Mouse (Mus musculus) myocyte (in vitro differentiated cells): ENCODE results near the gene Kif3a. TPM values are rescaled to one million over a fixed set of nuclear protein-coding genes. Genes with fewer than 3 reads are reported as not detected.

Experiments
- H3K27me3 ChIP-seq: one replicate; pipeline ENCODE4 v1.6.1; 2011; ENCODE audit not compliant: control insufficient read depth, insufficient read depth, insufficient read length
- H3K36me3 ChIP-seq: one replicate; pipeline ENCODE4 v1.6.1; 2011; ENCODE audit not compliant: control insufficient read depth, insufficient read depth
- H3K4me2 ChIP-seq: one replicate; pipeline ENCODE4 v1.6.1; 2011; ENCODE audit warnings: low read depth, control low read depth
- H3K4me3 ChIP-seq: one replicate; pipeline ENCODE4 v1.5.1; 2011; ENCODE audit warnings: mild to moderate bottlenecking, control low read depth, moderate library complexity
- H3K79me2 ChIP-seq: one replicate; pipeline ENCODE4 v1.6.1; 2011; ENCODE audit not compliant: control insufficient read depth, insufficient read depth
- H3ac ChIP-seq: one replicate; pipeline ENCODE4 v1.6.1; 2011; ENCODE audit not compliant: control insufficient read depth, insufficient read length
- CEBPB ChIP-seq: IDR thresholded peaks from 2 replicates; pipeline ENCODE4 v1.6.1; 2011; ENCODE audit warnings: mild to moderate bottlenecking, moderate library complexity; ENCODE audit not compliant: poor library complexity, insufficient read depth, severe bottlenecking
- E2F4 ChIP-seq: IDR thresholded peaks from one replicate; pipeline ENCODE4 v1.6.1; 2011; ENCODE audit warnings: mild to moderate bottlenecking, control low read depth, moderate library complexity; ENCODE audit not compliant: insufficient read depth
- MAX ChIP-seq: IDR thresholded peaks from one replicate; pipeline ENCODE4 v1.6.1; 2011; ENCODE audit warnings: low read depth, mild to moderate bottlenecking, control low read depth
- MYOD1 ChIP-seq, 3 experiments: IDR thresholded peaks; one replicate each; pipeline ENCODE4 v1.6.1; 2011; ENCODE audit warnings: control low read depth in 2 of 3, low read depth in 2 of 3, mild to moderate bottlenecking in 2 of 3, moderate library complexity in 1 of 3; ENCODE audit not compliant: insufficient read length in 2 of 3, control insufficient read depth in 1 of 3
- MYOG ChIP-seq, 3 experiments: IDR thresholded peaks; one replicate each; pipeline ENCODE4 v1.6.1; 2011; ENCODE audit warnings: control low read depth in 2 of 3, low read depth in 2 of 3, mild to moderate bottlenecking in 2 of 3; ENCODE audit not compliant: insufficient read length in 2 of 3, control insufficient read depth in 1 of 3, insufficient read depth in 1 of 3
- POLR2A ChIP-seq: IDR thresholded peaks from one replicate; pipeline ENCODE4 v1.6.1; 2011; ENCODE audit warnings: low read depth, mild to moderate bottlenecking, control low read depth, moderate library complexity; ENCODE audit not compliant: insufficient read length
- POLR2AphosphoS2 ChIP-seq: IDR thresholded peaks from one replicate; pipeline ENCODE4 v1.6.1; 2011; ENCODE audit warnings: low read depth, control low read depth; ENCODE audit not compliant: insufficient read length
- REST ChIP-seq: IDR thresholded peaks from one replicate; pipeline ENCODE4 v1.6.1; 2011; ENCODE audit warnings: mild to moderate bottlenecking, control low read depth, moderate library complexity; ENCODE audit not compliant: insufficient read depth, insufficient read length
- SRF ChIP-seq: IDR thresholded peaks from one replicate; pipeline ENCODE4 v1.6.1; 2011; ENCODE audit warnings: low read depth; ENCODE audit not compliant: control insufficient read depth, insufficient read length
- TCF12 ChIP-seq: IDR thresholded peaks from one replicate; pipeline ENCODE4 v1.6.1; 2011; ENCODE audit warnings: mild to moderate bottlenecking, control low read depth; ENCODE audit not compliant: poor library complexity, insufficient read depth, severe bottlenecking
- TCF3 ChIP-seq: IDR thresholded peaks from one replicate; pipeline ENCODE4 v1.6.1; 2011; ENCODE audit warnings: low read depth, control low read depth; ENCODE audit not compliant: insufficient read length
- USF1 ChIP-seq: IDR thresholded peaks from one replicate; pipeline ENCODE4 v1.6.1; 2011; ENCODE audit warnings: low read depth, mild to moderate bottlenecking, control low read depth, moderate library complexity
- polyA plus RNA-seq: library from polyadenylated mRNA; unstranded; fragments of >200 nt; fragmentation: generic; extraction: Trizol; gene quantifications from one replicate; pipeline ENCODE4 v1.2.1, GENCODE M21; 2012; ENCODE audit warnings: missing spikeins

Gene Kif3a
- polyA plus RNA-seq, 1 experiment, result 13.6 TPM

DNA sequence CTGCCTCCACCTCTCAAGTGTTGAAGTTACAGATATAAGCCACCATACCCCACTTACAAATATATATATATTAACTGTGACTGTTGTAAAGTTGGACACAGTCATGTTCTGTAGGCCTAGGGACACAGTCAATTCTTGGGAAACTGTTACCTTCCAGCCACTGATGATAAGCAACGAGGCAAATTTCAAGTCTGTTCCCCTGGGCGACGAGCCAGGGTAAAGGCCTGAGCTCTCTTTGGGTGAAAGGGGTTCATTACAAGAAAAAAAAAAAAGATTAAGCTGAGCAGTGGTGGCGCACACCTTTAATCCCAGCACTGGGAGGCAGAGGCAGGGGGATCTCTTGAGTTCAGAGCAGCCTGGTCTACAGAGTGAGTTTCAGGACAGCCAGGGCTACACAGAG lies 52.9 kb downstream of the Kif3a start:
- Histone ChIP-seq H3ac (no peak overlapping the region), H3K4me3 (no peak overlapping the region), H3K36me3 (no peaks in the 10 kb centered on the region), H3K79me2 (no peaks in the 10 kb centered on the region), H3K4me2 (no peak overlapping the region), H3K27me3 (peaks cover 28% of the 10 kb centered on the region)
- no peak for TF ChIP-seq USF1
- TF ChIP-seq MYOG (IDR thresholded peaks at IDR 0.05; ENCODE audit: control insufficient read depth in 1 of 3, insufficient read depth in 1 of 3, insufficient read length in 2 of 3, low read depth in 2 of 3), result no peak
- TF ChIP-seq CEBPB, result no peak
- TF ChIP-seq SRF, result no peak
- TF ChIP-seq MYOD1 (IDR thresholded peaks at IDR 0.05; ENCODE audit: control insufficient read depth in 1 of 3, insufficient read length in 2 of 3, low read depth in 2 of 3), result no peak
- TF ChIP-seq E2F4, result no peak
- TF ChIP-seq POLR2AphosphoS2, result no peak
- TF ChIP-seq REST, result no peak

DNA sequence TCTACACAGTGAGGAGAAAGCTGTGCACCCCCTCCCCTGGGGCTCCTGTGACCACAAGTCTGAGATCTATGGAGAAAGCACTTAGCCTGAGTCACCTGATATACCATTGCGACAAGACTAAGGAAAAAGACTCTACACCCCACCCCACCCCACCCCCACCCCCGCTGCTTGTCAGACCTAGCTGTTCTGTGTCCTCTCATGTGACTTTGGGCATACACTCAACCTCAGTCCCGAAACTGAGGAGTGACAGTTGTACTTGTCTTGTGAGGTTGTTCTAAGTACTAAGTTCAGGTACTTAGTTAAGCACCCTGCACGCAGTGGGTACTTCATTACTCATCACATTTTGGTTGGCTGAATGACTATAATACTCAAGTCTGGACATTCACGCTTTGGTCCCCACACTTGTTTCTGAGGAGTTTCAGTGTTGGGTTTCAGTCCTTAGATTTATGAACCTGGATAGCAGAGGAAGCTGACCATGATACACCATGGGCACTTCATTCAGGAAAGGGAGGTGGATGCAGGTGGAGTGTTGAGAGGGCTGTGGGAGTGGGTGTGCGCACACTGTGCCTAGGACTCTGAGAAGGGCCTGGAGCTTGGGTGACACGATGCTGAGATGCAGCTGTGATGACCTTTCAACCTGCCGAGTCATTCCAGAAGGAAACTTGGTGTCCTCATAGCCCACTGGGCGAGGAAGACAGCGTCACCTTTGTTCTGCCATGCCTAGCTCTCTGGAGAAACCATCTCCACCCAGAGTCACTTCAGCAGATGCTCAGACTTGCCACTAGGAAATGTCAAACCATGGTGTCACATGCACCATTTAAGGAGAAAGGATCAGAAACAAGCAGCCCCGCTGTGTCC lies 54.6 kb downstream of the Kif3a start:
- TF ChIP-seq E2F4 (no peak), MAX (no peak), CEBPB (no peak), SRF (no peak), POLR2AphosphoS2 (no peak), POLR2A (no peak), TCF3 (no peak), TCF12 (no peak)

DNA sequence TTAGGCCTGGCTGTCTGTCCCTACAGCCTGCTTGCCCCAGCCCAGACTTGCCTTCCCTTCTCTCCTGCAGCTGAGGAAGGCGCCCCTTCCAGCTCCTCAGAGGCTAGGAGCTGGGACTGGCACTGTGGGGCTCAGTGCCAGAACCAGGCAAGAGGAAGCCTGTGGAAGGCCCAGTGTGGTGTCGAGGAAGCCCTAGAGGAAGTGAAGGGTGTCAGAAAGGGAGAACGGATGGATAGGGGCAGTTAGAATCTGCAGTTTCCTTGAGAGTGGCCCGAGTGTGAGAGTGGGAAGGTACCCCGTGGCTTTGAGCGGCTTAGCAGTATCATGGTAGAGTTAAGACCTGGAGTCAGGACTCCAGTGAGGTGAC lies 55.2 kb downstream of the Kif3a start:
- H3K79me2 ChIP-seq, result no peaks in the 10 kb centered on the region
- no peaks in the 10 kb centered on the region for H3K36me3 ChIP-seq
- no peak overlapping the region for H3ac ChIP-seq
- no peak for TF ChIP-seq E2F4
- H3K4me2 ChIP-seq, result no peak overlapping the region
- no peak overlapping the region for H3K4me3 ChIP-seq
- peaks cover 18% of the 10 kb centered on the region for H3K27me3 ChIP-seq

More for the DNA sequence above, 54.6 kb downstream of the Kif3a start:
- H3ac ChIP-seq, result no peak overlapping the region
- H3K36me3 ChIP-seq, result no peaks in the 10 kb centered on the region
- H3K27me3 ChIP-seq, result peaks cover 18% of the 10 kb centered on the region
- H3K79me2 ChIP-seq, result no peaks in the 10 kb centered on the region
- H3K4me2 ChIP-seq, result no peak overlapping the region
- no peak overlapping the region for H3K4me3 ChIP-seq

DNA sequence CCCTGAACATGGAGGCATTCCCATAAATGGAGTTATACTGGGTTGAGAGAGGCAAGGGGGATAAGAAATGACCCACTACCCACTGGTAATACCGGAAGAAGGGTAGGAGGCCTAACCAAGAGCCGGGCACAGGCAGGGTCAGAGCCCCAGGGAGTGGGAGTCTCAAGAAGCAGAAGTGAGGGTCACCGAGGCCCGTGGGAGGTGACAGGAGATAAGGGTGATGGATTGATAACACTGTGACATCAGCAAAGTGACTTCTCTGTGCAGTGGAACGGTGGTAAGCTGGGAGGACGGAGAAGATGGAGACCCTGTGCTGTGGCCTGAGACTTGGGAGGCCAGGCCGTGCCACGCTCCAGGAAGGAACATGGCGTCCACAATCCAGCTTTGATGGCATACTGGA lies 56.4 kb downstream of the Kif3a start:
- Histone ChIP-seq H3K4me3 (no peak overlapping the region), H3K79me2 (no peaks in the 10 kb centered on the region), H3K27me3 (peaks cover 12% of the 10 kb centered on the region), H3K4me2 (no peak overlapping the region), H3K36me3 (no peaks in the 10 kb centered on the region), H3ac (no peak overlapping the region)
- TF ChIP-seq MYOD1 (IDR thresholded peaks at IDR 0.05; ENCODE audit: control insufficient read depth in 1 of 3, insufficient read length in 2 of 3, low read depth in 2 of 3), result no peak

DNA sequence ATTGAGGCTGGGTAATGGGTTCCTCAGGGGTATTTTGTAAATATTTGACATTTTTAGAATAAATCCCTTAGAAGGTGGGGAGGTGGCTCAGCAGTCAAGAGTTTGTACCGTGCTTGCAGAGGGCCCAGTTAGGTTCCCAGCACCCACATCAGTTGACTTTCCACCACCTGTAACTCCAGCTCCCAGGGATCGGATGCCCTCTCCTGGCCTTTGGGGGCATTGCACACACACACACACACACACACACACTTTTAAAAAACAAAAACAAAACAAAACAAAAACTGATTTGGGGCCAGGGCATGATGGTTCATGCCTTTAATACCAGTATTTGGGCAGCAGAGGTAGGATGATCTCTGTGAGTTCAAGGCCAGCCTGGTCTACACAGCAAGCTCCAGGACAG lies 56.9 kb downstream of the Kif3a start:
- no peak overlapping the region for H3K4me3 ChIP-seq
- H3ac ChIP-seq, result no peak overlapping the region
- no peak for TF ChIP-seq REST
- TF ChIP-seq TCF3, result no peak
- TF ChIP-seq POLR2AphosphoS2, result no peak
- TF ChIP-seq MAX, result no peak
- no peak for TF ChIP-seq MYOD1 (IDR thresholded peaks at IDR 0.05; ENCODE audit: control insufficient read depth in 1 of 3, insufficient read length in 2 of 3, low read depth in 2 of 3)
- TF ChIP-seq POLR2A, result no peak
- no peak for TF ChIP-seq E2F4
- no peak for TF ChIP-seq SRF
- TF ChIP-seq TCF12, result no peak
- TF ChIP-seq CEBPB, result no peak
- TF ChIP-seq MYOG (IDR thresholded peaks at IDR 0.05; ENCODE audit: control insufficient read depth in 1 of 3, insufficient read depth in 1 of 3, insufficient read length in 2 of 3, low read depth in 2 of 3), result no peak
- no peak for TF ChIP-seq USF1
- H3K79me2 ChIP-seq, result no peaks in the 10 kb centered on the region
- no peak overlapping the region for H3K4me2 ChIP-seq
- no peaks in the 10 kb centered on the region for H3K36me3 ChIP-seq
- H3K27me3 ChIP-seq, result peaks cover 11% of the 10 kb centered on the region
